Mouse (Mus musculus): Measurements from ENCODE around the gene Pank1. TPM values are rescaled to one million over a fixed set of nuclear protein-coding genes. Genes with fewer than 3 reads are reported as not detected.

Gene Pank1
- polyA plus RNA-seq, 1 experiment from 2014 or later, result 14.4 TPM

DNA sequence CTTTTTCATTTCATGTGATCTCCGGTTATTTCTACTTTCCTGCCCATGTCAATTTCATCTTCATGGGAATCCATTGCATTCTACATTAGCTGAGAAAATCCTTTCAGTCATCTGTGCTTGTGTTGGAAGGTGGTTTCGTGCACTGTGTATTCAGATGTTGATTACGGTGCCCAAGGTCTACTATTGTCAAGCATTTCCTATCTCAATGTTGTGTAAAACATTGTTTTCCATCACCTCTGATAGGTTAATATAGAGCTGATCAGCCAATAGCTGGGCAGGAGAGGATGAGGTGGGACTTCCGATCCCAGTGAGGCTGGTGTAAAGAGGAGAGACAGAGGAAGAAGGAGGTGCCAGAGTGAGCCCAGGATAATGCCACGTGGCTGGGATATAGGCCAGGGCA, 24.8 kb upstream of the Pank1 start:
- 81% methylated on average over 5 of the region's 5 CpGs for WGBS
- Histone ChIP-seq H3K9ac (no peak overlapping the region), H3K9me3 (ENCODE audit: control insufficient read depth, low read length) (no peaks in the 10 kb centered on the region), H3K4me3 (replicated peaks; ENCODE audit: low read length) (no peak overlapping the region), H3K4me2 (replicated peaks) (no peak overlapping the region), H3K27ac (no peak overlapping the region), H3K27me3 (ENCODE audit: control insufficient read depth, insufficient read depth, low read length) (no peaks in the 10 kb centered on the region), H3K4me1 (replicated peaks; ENCODE audit: control insufficient read depth, insufficient read depth, low read length) (no peaks in the 10 kb centered on the region), H3K36me3 (replicated peaks; ENCODE audit: control insufficient read depth, insufficient read depth) (no peaks in the 10 kb centered on the region)
- ATAC-seq (ENCODE audit: low FRiP score), result no peak
- DNase-seq (ENCODE audit: low spot score), result no peak

DNA sequence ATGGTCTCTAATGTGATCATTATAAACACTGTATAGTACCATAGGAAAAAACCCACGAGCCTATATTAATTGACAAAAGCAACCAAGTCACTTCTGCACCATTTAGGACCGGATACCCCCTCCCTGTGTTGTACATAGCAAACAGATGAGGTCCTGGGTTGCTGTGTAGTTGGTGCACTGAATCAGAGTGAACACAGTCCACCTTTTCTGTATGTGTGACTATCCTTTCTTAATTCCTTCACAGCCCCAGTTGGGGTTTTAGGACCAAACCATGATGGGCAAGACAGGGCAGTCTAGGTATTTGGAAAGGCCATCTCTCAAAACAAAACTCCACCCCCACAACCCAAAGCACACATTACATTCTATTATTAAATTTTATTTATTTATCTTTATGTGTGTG, 22.5 kb upstream of the Pank1 start:
- Histone ChIP-seq H3K27ac (no peak overlapping the region), H3K36me3 (replicated peaks; ENCODE audit: control insufficient read depth, insufficient read depth) (no peaks in the 10 kb centered on the region), H3K4me3 (replicated peaks; ENCODE audit: low read length) (no peak overlapping the region), H3K9me3 (ENCODE audit: control insufficient read depth, low read length) (no peaks in the 10 kb centered on the region), H3K9ac (no peak overlapping the region), H3K27me3 (ENCODE audit: control insufficient read depth, insufficient read depth, low read length) (no peaks in the 10 kb centered on the region), H3K4me2 (replicated peaks) (no peak overlapping the region), H3K4me1 (replicated peaks; ENCODE audit: control insufficient read depth, insufficient read depth, low read length) (no peaks in the 10 kb centered on the region)
- DNase-seq (ENCODE audit: low spot score) (no peak), ATAC-seq (ENCODE audit: low FRiP score) (no peak; the same call in 1 of the 2 replicates)
- 79% methylated on average over 2 of the region's 2 CpGs for WGBS

DNA sequence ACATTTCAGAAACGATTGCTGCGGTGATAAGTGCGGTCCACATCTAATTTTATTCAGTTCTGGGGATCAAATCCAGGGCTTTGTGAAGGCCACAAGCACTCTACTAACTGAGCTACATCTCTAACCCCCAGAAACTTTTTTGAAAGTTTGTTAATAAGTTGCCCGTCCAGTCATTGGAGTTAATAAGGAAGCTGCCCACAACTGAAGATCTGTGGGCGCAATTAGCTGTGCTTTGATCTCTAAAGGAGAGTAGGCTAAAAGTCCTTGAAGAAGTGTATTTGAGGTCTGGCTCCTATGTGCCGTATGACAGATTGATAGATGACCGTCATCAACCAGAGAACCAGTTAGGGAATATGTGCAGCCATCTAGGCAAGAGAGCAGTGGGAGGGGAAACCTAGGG, 22.0 kb upstream of the Pank1 start:
- DNase-seq (ENCODE audit: low spot score) (no peak), ATAC-seq (ENCODE audit: low FRiP score) (no peak)
- H3K4me2 ChIP-seq (replicated peaks), result no peak overlapping the region
- H3K27me3 ChIP-seq (ENCODE audit: control insufficient read depth, insufficient read depth, low read length), result no peaks in the 10 kb centered on the region
- H3K27ac ChIP-seq, result no peak overlapping the region
- H3K4me3 ChIP-seq (replicated peaks; ENCODE audit: low read length), result no peak overlapping the region
- H3K4me1 ChIP-seq (replicated peaks; ENCODE audit: control insufficient read depth, insufficient read depth, low read length), result no peaks in the 10 kb centered on the region
- H3K36me3 ChIP-seq (replicated peaks; ENCODE audit: control insufficient read depth, insufficient read depth), result no peaks in the 10 kb centered on the region
- no peaks in the 10 kb centered on the region for H3K9me3 ChIP-seq (ENCODE audit: control insufficient read depth, low read length)
- no peak overlapping the region for H3K9ac ChIP-seq
- WGBS, result 92% methylated on average over 7 of the region's 7 CpGs

DNA sequence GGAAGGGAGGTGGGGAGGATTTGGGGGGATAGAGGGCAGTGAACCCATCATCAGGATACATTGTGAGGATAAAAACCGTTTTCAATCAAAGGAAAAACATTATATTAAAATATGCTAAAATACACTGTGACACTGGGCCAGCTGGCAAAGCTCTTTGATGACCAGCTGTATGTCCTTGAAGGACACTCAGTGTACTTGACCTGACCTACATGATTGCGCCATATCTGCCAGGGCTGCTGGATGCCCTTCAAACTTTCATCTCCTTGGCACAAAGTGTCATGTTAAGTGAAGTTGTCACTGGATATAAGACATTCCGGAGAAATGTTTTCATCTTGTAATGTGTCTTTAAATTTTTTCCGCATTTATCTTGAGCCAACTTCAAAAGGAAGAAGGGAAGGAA, 19.7 kb upstream of the Pank1 start:
- 91% methylated on average over 4 of the region's 4 CpGs for WGBS
- no peaks in the 10 kb centered on the region for H3K9me3 ChIP-seq (ENCODE audit: control insufficient read depth, low read length)

DNA sequence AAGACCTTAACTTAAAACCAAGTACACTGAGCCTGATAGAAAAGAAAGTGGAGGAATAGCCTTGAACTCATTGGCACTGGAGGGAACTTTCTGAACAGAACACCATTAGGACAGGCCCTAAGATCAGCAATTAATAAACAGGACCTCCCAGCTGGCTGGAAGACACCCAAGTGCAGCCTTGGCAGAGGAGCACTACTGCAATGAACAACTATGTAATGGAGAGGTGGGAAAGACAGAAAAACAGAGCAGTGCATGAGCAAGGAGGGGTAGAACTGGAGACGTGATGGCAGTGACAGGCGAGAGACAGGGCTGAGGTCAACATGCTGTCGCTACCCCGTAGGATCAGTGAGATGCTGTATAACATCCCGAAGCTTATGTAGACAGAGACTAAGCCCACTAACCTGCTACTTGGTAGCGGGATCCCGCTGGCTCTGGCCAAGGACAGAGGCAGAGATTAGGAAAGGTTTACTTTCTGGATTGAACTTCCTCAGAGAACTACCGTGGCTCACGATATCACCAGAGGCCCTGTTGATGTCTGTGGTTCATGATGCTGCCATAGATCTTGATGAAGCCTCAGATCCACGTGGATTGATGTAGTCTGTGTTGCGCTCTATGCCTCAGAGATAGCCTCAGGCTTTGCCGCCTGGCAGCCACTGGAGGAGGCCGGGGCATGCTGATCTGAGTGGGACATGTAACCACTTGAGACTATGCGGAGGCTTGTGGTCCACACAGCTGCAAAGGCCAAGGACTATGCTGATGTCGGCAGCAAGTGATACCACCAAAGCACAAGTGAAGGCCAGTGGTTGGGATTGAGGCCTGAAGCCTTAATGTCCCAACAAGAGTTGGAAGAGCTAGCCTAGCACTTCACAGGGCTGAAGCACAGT, 18.1 kb upstream of the Pank1 start:
- Histone ChIP-seq H3K27me3 (ENCODE audit: control insufficient read depth, insufficient read depth, low read length) (no peaks in the 10 kb centered on the region), H3K36me3 (replicated peaks; ENCODE audit: control insufficient read depth, insufficient read depth) (no peaks in the 10 kb centered on the region), H3K9me3 (ENCODE audit: control insufficient read depth, low read length) (no peaks in the 10 kb centered on the region), H3K9ac (no peak overlapping the region), H3K4me3 (replicated peaks; ENCODE audit: low read length) (no peak overlapping the region), H3K4me1 (replicated peaks; ENCODE audit: control insufficient read depth, insufficient read depth, low read length) (no peaks in the 10 kb centered on the region), H3K4me2 (replicated peaks) (no peak overlapping the region), H3K27ac (no peak overlapping the region)
- ATAC-seq (ENCODE audit: low FRiP score), result no peak
- WGBS, result 93% methylated on average over 15 of the region's 15 CpGs
- DNase-seq (ENCODE audit: low spot score), result no peak

More for the DNA sequence above, 19.7 kb upstream of the Pank1 start:
- Histone ChIP-seq H3K27ac (no peak overlapping the region), H3K36me3 (replicated peaks; ENCODE audit: control insufficient read depth, insufficient read depth) (no peaks in the 10 kb centered on the region), H3K4me1 (replicated peaks; ENCODE audit: control insufficient read depth, insufficient read depth, low read length) (no peaks in the 10 kb centered on the region), H3K4me3 (replicated peaks; ENCODE audit: low read length) (no peak overlapping the region), H3K27me3 (ENCODE audit: control insufficient read depth, insufficient read depth, low read length) (no peaks in the 10 kb centered on the region), H3K4me2 (replicated peaks) (no peak overlapping the region), H3K9ac (no peak overlapping the region)
- no peak for ATAC-seq (ENCODE audit: low FRiP score)
- no peak for DNase-seq (ENCODE audit: low spot score)

DNA sequence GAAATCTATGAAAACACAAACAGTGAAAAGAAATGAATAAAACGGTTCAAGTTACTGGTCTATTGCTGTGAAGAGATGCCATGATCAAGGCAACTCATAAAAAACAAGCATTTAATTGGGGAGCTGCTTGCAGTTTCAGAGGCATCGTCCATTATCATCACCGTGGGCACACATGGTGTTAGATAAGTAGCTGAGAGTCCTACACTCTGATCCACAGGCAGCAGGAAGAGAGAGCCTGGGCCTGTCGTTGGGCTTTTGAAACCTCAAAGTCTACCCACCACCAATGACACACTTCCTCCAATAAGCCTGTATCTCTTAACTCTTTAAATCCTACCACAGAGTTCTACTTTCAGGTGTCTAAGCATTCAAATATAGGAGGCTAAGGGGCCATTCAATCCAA, 15.8 kb upstream of the Pank1 start:
- Histone ChIP-seq H3K9ac (no peak overlapping the region), H3K4me1 (replicated peaks; ENCODE audit: control insufficient read depth, insufficient read depth, low read length) (no peaks in the 10 kb centered on the region), H3K27ac (no peak overlapping the region), H3K9me3 (ENCODE audit: control insufficient read depth, low read length) (no peaks in the 10 kb centered on the region), H3K4me3 (replicated peaks; ENCODE audit: low read length) (no peak overlapping the region), H3K36me3 (replicated peaks; ENCODE audit: control insufficient read depth, insufficient read depth) (no peaks in the 10 kb centered on the region), H3K27me3 (ENCODE audit: control insufficient read depth, insufficient read depth, low read length) (no peaks in the 10 kb centered on the region), H3K4me2 (replicated peaks) (no peak overlapping the region)
- DNase-seq (ENCODE audit: low spot score), result no peak
- ATAC-seq (ENCODE audit: low FRiP score), result no peak
- WGBS, result 91% methylated on average over 4 of the region's 4 CpGs

DNA sequence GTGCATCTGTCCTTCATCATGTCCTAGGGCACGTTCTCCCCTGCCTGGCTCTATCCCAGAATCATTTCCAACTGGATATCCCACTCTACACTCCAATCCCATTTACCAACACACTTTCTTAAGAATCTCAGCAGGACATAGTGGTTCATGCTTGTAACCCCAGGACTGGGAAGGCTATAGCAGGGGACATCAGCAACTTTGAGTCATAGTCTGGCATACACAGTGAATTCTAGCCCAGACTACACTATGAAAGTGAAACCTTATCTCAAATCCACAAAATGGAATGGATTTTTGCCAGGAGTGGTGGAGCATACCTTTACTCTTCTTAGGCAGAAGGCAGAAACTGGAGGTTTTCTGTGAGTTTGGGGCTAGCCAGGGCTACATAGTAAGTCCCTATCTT, 12.3 kb upstream of the Pank1 start:
- Histone ChIP-seq H3K27me3 (ENCODE audit: control insufficient read depth, insufficient read depth, low read length) (no peaks in the 10 kb centered on the region), H3K9ac (no peak overlapping the region), H3K9me3 (ENCODE audit: control insufficient read depth, low read length) (no peaks in the 10 kb centered on the region), H3K4me1 (replicated peaks; ENCODE audit: control insufficient read depth, insufficient read depth, low read length) (no peaks in the 10 kb centered on the region), H3K27ac (no peak overlapping the region), H3K36me3 (replicated peaks; ENCODE audit: control insufficient read depth, insufficient read depth) (no peaks in the 10 kb centered on the region), H3K4me2 (replicated peaks) (no peak overlapping the region), H3K4me3 (replicated peaks; ENCODE audit: low read length) (no peak overlapping the region)
- WGBS, result 88% methylated on average over 1 of the region's 1 CpGs
- no peak for ATAC-seq (ENCODE audit: low FRiP score)
- DNase-seq (ENCODE audit: low spot score), result no peak

DNA sequence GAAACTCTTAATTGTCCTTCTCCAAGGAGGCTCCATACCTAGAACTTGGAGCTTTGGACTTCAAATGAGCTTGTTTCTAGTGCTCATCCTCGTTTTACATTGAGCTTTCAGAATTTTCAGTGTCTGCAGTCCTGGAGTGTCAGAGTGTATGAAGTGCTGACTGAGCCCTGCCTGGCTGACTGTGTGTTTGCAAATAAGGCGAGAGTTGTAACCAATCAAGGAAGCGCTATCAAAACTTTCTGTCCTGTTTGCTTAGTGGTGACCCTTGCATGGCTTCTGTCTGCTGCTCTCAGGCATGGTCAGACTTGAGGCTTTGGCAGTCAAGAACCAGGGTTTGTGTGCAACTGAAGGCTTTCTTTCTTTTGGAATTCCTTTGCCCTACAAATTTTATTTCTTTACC, 11.7 kb upstream of the Pank1 start:
- ATAC-seq (ENCODE audit: low FRiP score) (no peak), DNase-seq (ENCODE audit: low spot score) (no peak)
- no peaks in the 10 kb centered on the region for H3K27me3 ChIP-seq (ENCODE audit: control insufficient read depth, insufficient read depth, low read length)
- no peak overlapping the region for H3K4me3 ChIP-seq (replicated peaks; ENCODE audit: low read length)
- no peak overlapping the region for H3K4me2 ChIP-seq (replicated peaks)
- no peaks in the 10 kb centered on the region for H3K36me3 ChIP-seq (replicated peaks; ENCODE audit: control insufficient read depth, insufficient read depth)
- 77% methylated on average over 3 of the region's 3 CpGs for WGBS
- H3K9ac ChIP-seq, result no peak overlapping the region
- no peak overlapping the region for H3K27ac ChIP-seq
- H3K4me1 ChIP-seq (replicated peaks; ENCODE audit: control insufficient read depth, insufficient read depth, low read length), result no peaks in the 10 kb centered on the region
- no peaks in the 10 kb centered on the region for H3K9me3 ChIP-seq (ENCODE audit: control insufficient read depth, low read length)

DNA sequence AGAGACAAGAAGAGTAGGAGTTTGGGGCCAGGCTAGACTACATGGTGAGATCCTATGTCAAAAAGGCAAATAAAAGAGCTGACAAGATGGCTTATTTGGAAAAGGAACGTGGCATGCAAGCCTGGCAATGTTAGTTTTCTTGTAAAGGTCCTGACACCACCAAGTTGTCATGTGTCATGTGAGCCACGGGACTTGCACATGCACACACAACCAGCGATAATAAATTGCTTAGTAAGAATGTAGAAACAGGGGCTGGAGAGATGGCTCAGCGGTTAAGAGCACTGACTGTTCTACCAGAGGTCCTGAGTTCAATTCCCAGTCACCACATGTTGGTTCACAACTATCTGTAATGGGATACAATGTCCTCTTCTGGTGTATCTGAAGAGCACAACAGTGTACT, 7.1 kb upstream of the Pank1 start:
- 88% methylated on average over 4 of the region's 4 CpGs for WGBS
- H3K36me3 ChIP-seq (replicated peaks; ENCODE audit: control insufficient read depth, insufficient read depth), result no peaks in the 10 kb centered on the region

More for the DNA sequence above, 7.1 kb upstream of the Pank1 start:
- no peaks in the 10 kb centered on the region for H3K27me3 ChIP-seq (ENCODE audit: control insufficient read depth, insufficient read depth, low read length)
- no peak overlapping the region for H3K4me2 ChIP-seq (replicated peaks)
- no peak overlapping the region for H3K4me3 ChIP-seq (replicated peaks; ENCODE audit: low read length)
- no peak overlapping the region for H3K27ac ChIP-seq
- no peak overlapping the region for H3K9ac ChIP-seq
- no peak for ATAC-seq (ENCODE audit: low FRiP score)
- H3K9me3 ChIP-seq (ENCODE audit: control insufficient read depth, low read length), result no peaks in the 10 kb centered on the region
- DNase-seq (ENCODE audit: low spot score), result no peak
- H3K4me1 ChIP-seq (replicated peaks; ENCODE audit: control insufficient read depth, insufficient read depth, low read length), result no peaks in the 10 kb centered on the region
